Mouse (Mus musculus): ENCODE results near the gene Kifc5b. TPM values are rescaled to one million over a fixed set of nuclear protein-coding genes. Genes with fewer than 3 reads are reported as not detected.
"Not testable (repeated sequence)": the region's sequence is repeated elsewhere in the genome, so short reads cannot be mapped to it uniquely, and the experiment has no call there.

Kifc5b gene
- total RNA-seq, 2 experiments from 2014 or later = 0.37 to 0.43 TPM

GRCm38 (mm10) chr17:26970221-26970620, 53.3 kb downstream of the Kifc5b start:
- no peak for DNase-seq (ENCODE audit: low spot score)

- no peak for DNase-seq (ENCODE audit: low spot score)
Observed at GRCm38 (mm10) chr17:26971247-26971905, 54.5 kb downstream of the Kifc5b start.

GRCm38 (mm10) chr17:26972107-26972506, 55.2 kb downstream of the Kifc5b start:
- no peak for DNase-seq (ENCODE audit: low spot score)

- peak; percentile 96 for DNase-seq (ENCODE audit: low spot score)
Observed at GRCm38 (mm10) chr17:26972703-26973574, 56.0 kb downstream of the Kifc5b start, which contains the start of gene Zbtb9. TSS of gene Zbtb9 (plus strand) at chr17:26973167.

GRCm38 (mm10) chr17:26974547-26974946, 57.7 kb downstream of the Kifc5b start:
- DNase-seq (ENCODE audit: low spot score) = no peak

GRCm38 (mm10) chr17:26975415-26975814, 58.5 kb downstream of the Kifc5b start:
- no peak for DNase-seq (ENCODE audit: low spot score)

GRCm38 (mm10) chr17:26977354-26977753, 60.5 kb downstream of the Kifc5b start:
- DNase-seq (ENCODE audit: low spot score) = not testable (repeated sequence)

- DNase-seq (ENCODE audit: low spot score) = no peak
Observed at GRCm38 (mm10) chr17:26979426-26979825, 62.5 kb downstream of the Kifc5b start.

GRCm38 (mm10) chr17:26981050-26981449, 64.2 kb downstream of the Kifc5b start:
- no peak for DNase-seq (ENCODE audit: low spot score)

Small RNA genes lying within 50 kb of the gene (microRNA-seq; reads per million reads assigned to microRNA genes)
- gene Gm27775 = not detected
- gene Mir3083 = 1.0 reads per million
- 3.8 reads per million, percentile 4 among the genes with 10 or more reads in this experiment for gene Mir6968

Other genes with a start within 250 kb of the Kifc5b start
- gene Crebrf, start 201.4 kb upstream of the Kifc5b start, total RNA-seq (2021) = 10 to 100 TPM; 37.7 to 47.2 TPM
- 10 to 100 TPM; 25.2 to 29.7 TPM for gene Bnip1, start 136.0 kb upstream of the Kifc5b start, total RNA-seq (2021)
- gene Nkx2-5, start 72.1 kb upstream of the Kifc5b start, total RNA-seq (2021) = not detected
- 10 to 100 TPM in 1 of 2 experiments, 1 to 10 TPM in 1; 8.2 to 11.3 TPM for gene Phf1, start 16.0 kb downstream of the Kifc5b start, total RNA-seq (2021)
- gene Cuta, start 22.5 kb downstream of the Kifc5b start, total RNA-seq (2021) = 100 to 1,000 TPM; 103 to 109 TPM
- gene Syngap1, start 24.2 kb downstream of the Kifc5b start, total RNA-seq (2021) = 1 to 10 TPM; 2.2 to 2.8 TPM
- under 1 TPM; 0.66 TPM for gene Zbtb9, start 56.1 kb downstream of the Kifc5b start, total RNA-seq (2021)
- 10 to 100 TPM; 18.0 to 20.0 TPM for gene Bak1, start 111.9 kb downstream of the Kifc5b start, total RNA-seq (2021)
- 1 to 10 TPM; 1.4 to 2.2 TPM for gene Itpr3, start 140.2 kb downstream of the Kifc5b start, total RNA-seq (2021)
- gene Uqcc2, start 216.8 kb downstream of the Kifc5b start, total RNA-seq (2021) = 100 to 1,000 TPM; 426 to 428 TPM